Mouse (Mus musculus) CH12.LX (cell line): Measurements from ENCODE around the gene Ryr3.

Experiments
- CTCF ChIP-seq, 2 experiments: IDR thresholded peaks in 1 of 2; conservative IDR thresholded peaks in 1 of 2; 2 replicates each; pipeline ENCODE4 v1.5.1; 2011 to 2012; ENCODE audit warnings: low read depth in 2 of 2, low read length in 2 of 2, improper control_type of control experiment in 1 of 2, inconsistent platforms in 1 of 2, mild to moderate bottlenecking in 1 of 2, moderate library complexity in 1 of 2
- MAFK ChIP-seq: IDR thresholded peaks from 2 replicates; pipeline ENCODE4 v1.6.1; 2011; ENCODE audit warnings: low read length, improper control_type of control experiment; ENCODE audit not compliant: insufficient replicate concordance
- ZC3H11A ChIP-seq: IDR thresholded peaks from 2 replicates; pipeline ENCODE4 v1.6.1; 2012; ENCODE audit warnings: low read depth, mild to moderate bottlenecking, inconsistent platforms, low read length, improper control_type of control experiment

- TF ChIP-seq ZC3H11A = no peak
- no peak for TF ChIP-seq CTCF (conservative IDR thresholded peaks at IDR 0.05 in 1 of 2, IDR thresholded peaks at IDR 0.05 in 1 of 2; ENCODE audit: low read depth in 2 of 2, low read length in 2 of 2)
- no peak for TF ChIP-seq MAFK
Measured at GRCm38 (mm10) chr2:112762006-112762405, 454.9 kb downstream of the Ryr3 start.
